Mouse (Mus musculus) gastrocnemius, adult 2 months (tissue): Measurements from ENCODE around the gene Mapre3. TPM values are rescaled to one million over a fixed set of nuclear protein-coding genes. Genes with fewer than 3 reads are reported as not detected.

Experiments used
- DNase-seq: peaks from one replicate; pipeline ENCODE4 v3.0.0; 2022
- H3K27ac ChIP-seq: fragments of 200-600 bp; 2 replicates; pipeline ENCODE4 v1.8.1; 2022; ENCODE audit warnings: mild to moderate bottlenecking
- H3K4me3 ChIP-seq: fragments of 200-600 bp; 2 replicates; pipeline ENCODE4 v1.8.1; 2022; ENCODE audit warnings: mild to moderate bottlenecking, moderate library complexity
- CTCF ChIP-seq: fragments of 200-600 bp; IDR thresholded peaks from 2 replicates; pipeline ENCODE4 v1.8.1; 2022; ENCODE audit warnings: antibody characterized with exemption, mild to moderate bottlenecking, moderate library complexity
- intact Hi-C: fragments of 180-260 bp; cut with DNase I; formaldehyde crosslinking; loops from one replicate; pipeline ENCODE4 v1.15.1; 2025
- total RNA-seq, 2 experiments: library from RNA; stranded (reverse); gene quantifications; 2 replicates each; pipeline ENCODE4 v1.2.3; 2021

The Mapre3 gene
- total RNA-seq, 2 experiments from 2014 or later = 72.0 to 90.4 TPM

DNA sequence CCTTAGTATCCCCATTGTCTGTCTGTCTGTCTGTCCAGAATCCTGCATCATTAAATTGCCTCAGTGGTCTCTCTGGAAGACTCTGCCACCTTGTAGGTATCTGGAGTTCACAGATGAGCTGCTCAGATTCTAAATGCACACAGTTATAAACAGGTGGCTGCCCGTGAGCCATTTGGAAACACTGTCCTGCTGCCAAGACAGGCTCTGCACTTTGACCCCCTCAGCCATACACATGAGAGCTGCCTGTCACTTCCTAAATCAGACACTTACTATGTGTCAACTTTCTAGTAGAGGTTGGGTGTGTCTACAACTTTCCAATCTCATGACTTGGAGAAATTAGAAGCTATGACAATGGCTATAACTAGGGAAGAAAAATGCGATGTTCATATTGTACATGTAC is 25.3 kb downstream of the Mapre3 start:
- intact Hi-C loops = no loop called here
- no peak for DNase-seq
- TF ChIP-seq CTCF = no peak
- Histone ChIP-seq H3K4me3 (no peak overlapping the region), H3K27ac (no peak overlapping the region)

DNA sequence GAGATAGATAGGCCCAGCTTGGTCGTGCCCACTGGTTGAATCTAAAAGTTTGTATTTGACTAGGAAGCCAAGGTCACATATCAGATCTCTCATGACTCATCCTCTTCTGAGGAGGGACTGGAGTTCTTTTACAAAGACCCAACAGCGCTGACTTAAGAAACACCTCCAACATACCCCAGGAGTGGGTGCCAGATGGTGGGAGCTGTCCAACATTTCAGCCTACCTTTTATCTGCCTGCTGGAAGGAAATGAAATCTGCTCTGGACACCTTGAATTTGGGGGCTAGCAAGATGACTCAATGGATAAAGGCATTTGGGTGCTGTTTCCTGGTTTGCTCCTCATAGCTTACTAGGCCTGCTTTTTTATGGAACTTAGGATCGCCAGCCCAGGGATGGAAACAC is 27.5 kb downstream of the Mapre3 start:
- DNase-seq = no peak
- TF ChIP-seq CTCF = no peak
- H3K4me3 ChIP-seq = no peak overlapping the region
- intact Hi-C loops = no loop called here
- H3K27ac ChIP-seq = no peak overlapping the region

DNA sequence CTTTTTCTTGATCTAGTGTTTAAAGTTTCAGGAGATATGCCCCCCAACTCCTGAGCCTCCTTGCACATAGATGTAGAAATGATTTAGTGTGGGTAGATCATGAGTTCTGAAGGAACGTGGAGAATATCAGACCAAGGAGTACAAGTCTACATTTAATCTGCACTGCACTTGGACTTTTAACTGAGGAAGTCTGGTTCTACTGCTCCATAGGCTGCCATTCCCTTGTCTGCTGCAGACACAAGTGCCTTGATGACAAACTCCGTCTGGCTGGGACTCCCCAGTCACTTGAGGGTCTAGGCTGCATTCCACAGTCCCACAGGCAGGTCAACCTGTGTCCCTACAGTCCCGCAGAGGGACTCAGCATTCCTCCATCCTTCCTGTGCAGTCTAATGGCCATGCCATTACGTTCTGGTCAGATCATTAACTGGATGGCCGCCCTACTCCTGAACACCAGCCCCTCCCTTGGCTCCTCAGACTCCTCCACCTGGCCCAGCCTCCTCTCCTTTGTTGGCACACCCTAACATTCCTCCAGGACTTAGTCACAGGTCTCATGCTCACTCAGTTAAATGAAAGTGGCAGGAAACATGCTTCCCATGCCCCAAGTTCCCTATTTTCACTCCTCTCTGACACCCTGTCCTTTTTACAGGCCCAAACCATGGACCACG is 35.6 kb downstream of the Mapre3 start:
- no peak for TF ChIP-seq CTCF
- H3K4me3 ChIP-seq = no peak overlapping the region
- intact Hi-C loops = no loop called here
- H3K27ac ChIP-seq = peak overlapping the region; percentile 64
- DNase-seq = peak; percentile 44

DNA sequence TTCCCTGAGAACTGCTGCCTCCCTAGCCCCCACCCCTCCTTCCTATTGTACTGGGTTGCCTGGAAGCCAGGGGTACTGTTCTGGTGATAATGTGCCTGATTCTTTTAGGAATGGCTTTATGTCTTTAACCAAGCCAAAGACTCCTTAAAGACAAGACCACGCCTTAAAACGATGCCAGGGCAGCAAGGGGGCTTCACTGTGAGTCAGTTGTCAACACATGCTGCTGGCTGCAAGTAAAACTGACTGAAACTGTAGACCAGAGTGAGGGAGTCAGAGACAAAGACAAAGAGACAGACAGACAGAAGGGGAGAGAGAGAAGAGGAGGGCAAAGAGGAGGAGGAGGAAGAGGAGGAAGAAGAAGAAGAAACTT is 36.1 kb downstream of the Mapre3 start:
- peak overlapping the region; percentile 64 for H3K27ac ChIP-seq
- H3K4me3 ChIP-seq = no peak overlapping the region
- TF ChIP-seq CTCF = no peak
- intact Hi-C loops = no loop called here
- DNase-seq = no peak

DNA sequence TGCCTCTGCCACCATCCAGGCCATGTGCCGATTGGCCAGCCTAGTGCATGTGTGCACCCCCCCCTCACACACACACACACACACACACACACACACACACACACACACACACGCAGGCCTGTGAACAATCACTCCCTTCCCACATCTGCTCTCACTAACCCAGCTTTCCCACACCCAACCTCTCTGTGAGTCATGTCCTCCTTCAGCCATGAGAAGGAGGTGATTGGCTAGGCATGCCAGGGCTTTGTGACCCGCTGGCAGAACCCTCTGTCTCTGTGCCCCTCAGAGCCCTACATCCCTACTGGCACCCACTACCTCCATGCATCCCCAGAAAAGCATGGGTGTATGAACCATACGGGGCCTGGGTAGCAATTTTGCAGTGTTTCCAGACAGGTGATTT is 39.1 kb downstream of the Mapre3 start:
- intact Hi-C loops = no loop called here
- Histone ChIP-seq H3K27ac (no peak overlapping the region), H3K4me3 (no peak overlapping the region)
- DNase-seq = no peak
- no peak for TF ChIP-seq CTCF

DNA sequence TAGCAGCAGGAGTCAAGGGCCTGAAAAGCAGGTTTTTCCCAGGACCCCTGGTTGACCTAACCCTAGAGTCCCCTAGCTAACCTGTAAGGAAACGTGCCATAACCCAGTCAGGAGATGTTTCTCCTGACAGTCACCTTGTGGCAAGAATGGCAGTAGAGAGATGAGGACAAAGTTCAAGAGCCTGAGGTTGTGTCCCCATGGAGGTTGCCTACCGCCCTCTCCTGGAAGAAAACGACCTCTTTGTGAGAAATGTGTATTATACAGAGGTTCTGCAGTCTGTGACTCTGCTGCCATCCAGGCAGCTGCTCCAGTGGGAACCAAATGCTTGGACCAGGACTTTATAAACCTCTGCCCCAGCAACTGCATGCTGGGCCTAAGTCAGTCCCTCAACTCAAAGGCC is 41.2 kb downstream of the Mapre3 start:
- peak; percentile 41; the same call in 1 of the 2 replicates for TF ChIP-seq CTCF
- Histone ChIP-seq H3K27ac (no peak overlapping the region), H3K4me3 (no peak overlapping the region)
- intact Hi-C loops = loop anchor here (2.0 kb wide), 1 partner anchor 49 kb away; no protein-coding TSS in a partner anchor
- DNase-seq = no peak

DNA sequence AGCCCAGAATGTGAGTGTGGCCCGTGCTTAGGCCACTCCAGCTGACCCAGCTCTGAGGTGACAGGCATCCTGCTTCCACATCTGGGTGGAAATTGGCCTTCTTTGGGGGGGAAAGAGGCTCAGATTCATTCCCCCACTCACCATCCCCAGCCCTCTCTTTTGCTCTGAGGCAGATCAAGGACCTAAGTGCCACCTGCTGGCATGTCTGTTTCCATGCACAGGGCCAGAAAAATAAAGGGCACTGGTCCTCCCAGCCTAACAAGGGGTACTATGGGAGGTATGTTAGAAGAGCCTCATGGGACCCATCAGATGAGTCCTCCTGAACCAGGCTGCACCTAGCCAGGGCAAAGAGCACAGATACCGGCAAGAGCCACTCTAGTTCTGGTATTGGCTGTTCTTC is 41.7 kb downstream of the Mapre3 start:
- Histone ChIP-seq H3K4me3 (no peak overlapping the region), H3K27ac (no peak overlapping the region)
- intact Hi-C loops = loop anchor here (2.0 kb wide), 1 partner anchor 49 kb away; no protein-coding TSS in a partner anchor
- no peak for DNase-seq
- no peak for TF ChIP-seq CTCF

DNA sequence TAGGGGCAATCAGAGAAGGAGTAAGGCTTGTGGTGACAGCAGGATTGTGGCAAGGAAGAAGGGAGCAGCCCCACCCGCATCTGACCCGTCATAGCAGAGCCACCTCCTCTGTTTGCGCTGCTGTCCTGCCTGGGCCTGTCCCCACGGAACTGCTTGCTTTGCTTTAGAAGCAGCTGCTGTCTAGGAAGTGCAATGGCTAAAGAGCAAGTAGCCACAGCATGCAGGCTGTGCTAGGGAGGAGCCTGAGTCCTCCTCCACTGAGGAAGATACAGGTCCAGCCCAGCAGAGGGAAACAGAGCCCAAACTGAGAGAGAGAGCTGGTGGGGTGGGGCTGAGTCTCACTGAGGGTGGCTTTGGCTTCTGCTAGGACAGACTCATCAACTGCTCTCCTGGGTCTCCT is 49.4 kb downstream of the Mapre3 start:
- Histone ChIP-seq H3K27ac (no peak overlapping the region), H3K4me3 (no peak overlapping the region)
- peak; percentile 7; the same call in 1 of the 2 replicates for TF ChIP-seq CTCF
- intact Hi-C loops = no loop called here
- peak; percentile 39 for DNase-seq

DNA sequence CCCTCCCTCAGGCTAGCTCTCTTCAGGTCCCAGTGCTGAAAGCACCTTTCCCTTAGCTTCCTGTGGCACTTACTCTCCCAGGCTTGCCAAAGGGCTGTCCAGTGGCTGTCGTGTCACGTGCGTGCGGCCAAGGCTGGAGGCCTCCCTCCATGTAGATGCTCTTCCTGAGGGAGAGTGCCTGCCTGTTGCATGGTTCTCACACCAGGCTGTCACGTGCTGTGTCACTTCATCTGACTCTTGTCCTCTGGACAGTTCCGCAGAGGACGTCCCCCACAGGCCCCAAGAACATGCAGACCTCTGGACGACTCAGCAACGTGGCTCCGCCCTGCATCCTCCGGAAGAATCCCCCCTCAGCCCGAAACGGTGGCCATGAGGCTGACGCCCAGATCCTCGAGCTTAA is 49.9 kb downstream of the Mapre3 start:
- intact Hi-C loops = no loop called here
- DNase-seq = no peak
- Histone ChIP-seq H3K27ac (0 out of 2 replicates have a peak overlapping the region, but pooled peaks have one; percentile 8), H3K4me3 (peak overlapping the region; percentile 7; the same call in 1 of the 2 replicates)
- no peak for TF ChIP-seq CTCF

DNA sequence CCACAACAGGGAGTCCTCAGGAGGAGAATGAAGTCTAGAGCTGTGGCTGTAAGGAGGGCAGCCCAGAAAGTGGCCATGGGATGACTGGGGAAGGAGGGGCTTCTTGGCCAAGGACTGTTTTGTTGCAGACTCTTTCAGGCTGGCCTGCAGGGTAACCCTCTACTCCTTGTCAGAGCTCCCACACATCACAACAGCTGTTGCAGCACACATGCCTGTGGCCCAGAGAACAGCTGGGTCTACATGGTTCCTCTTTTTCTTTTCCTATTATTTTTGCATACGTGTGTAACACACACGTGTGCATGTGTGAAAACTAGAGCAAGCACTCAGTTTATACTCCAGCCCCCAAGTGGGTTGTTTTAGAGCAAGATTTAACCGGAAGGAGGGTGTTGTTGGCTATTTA is 52.4 kb downstream of the Mapre3 start:
- Histone ChIP-seq H3K27ac (no peak overlapping the region), H3K4me3 (no peak overlapping the region)
- TF ChIP-seq CTCF = no peak
- DNase-seq = no peak
- intact Hi-C loops = no loop called here

DNA sequence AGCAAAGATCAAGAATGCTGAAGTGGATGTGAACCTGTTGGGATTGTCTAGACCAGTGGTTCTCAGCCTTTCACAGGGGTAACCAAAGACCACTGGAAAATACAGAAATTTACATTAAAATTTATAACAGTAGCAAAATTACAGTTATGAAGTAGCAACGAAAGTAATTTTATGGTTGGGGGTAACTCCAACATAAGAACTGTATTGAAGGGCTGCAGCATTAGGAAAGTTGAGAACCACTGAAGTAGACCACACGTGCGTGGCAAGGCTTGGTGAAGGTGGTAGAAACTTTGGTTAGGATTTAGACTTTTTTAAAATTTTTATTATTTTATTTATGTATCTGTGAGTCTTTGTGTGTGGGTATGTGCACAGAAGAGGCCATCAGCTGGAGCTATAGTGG is 53.3 kb downstream of the Mapre3 start, which contains the start of gene Tmem214:
TSS of gene Tmem214 (plus strand) at position 301 of the 400 bp plus-strand sequence.
- no peak for TF ChIP-seq CTCF
- intact Hi-C loops = loop anchor here (2.0 kb wide), 1 partner anchor 21 kb away; the partner anchor contains the start of gene Agbl5
- no peak within 1 kb of the TSS for H3K4me3 ChIP-seq
- peak within 1 kb of the TSS; percentile 96 for H3K27ac ChIP-seq
- no peak for DNase-seq

DNA sequence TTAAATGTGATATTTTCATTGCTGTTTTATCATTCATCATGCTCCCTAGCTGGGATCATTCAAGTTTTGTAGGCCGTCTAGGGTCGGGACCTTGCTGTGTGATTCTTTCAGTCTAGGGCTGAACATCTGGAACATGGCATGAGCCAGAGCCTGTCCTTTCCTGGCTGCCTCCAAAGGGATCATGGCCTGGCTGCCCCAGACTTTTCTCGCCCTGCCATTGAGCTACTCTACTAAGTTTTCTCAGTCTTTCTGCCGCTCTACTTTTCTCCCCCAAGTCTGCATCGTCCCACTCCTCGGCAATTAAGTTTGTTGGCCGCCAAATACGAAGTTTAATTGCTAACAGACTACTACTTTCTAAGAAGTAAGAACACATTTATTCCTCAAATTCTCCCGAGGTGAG is 54.5 kb downstream of the Mapre3 start:
- H3K4me3 ChIP-seq = peak overlapping the region; percentile 80
- intact Hi-C loops = loop anchor here (2.0 kb wide), 1 partner anchor 20 kb away; the partner anchor contains the start of gene Agbl5
- TF ChIP-seq CTCF = no peak
- DNase-seq = no peak
- peak overlapping the region; percentile 96 for H3K27ac ChIP-seq

DNA sequence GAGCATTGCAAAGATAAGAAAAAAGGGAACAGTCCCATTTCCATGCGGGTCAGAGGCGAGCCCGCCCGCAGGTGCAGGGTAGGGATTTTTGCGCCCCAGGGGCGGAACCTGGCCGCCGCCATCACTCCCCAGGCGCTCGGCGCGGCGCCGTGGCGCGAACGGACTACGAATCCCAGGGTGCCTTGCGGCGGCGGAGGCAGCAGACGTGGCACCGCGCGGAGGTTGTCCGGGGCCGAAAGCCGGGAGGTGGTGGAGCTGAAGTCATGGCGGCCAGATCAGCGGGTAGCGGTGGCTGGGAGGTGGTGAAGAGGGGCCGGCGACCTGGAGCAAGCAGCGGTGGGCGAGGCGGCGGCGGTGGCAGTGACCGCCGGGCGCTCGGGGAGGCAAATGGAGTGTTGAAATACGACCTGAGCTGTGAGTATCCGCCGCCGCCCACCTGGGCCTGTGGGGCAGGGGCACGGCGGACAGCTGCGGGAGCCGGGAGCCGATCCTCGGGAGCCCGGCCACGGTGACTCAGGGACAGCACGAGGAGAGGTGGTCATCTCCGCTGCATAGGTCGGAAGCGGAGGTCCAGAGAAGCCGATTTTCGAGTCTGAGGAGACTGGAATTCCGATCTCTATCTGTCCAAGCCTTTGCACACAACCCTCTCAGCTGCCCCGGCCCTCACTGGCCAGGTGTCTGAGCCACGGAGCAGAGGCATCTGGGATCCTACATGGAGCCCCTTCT is 55.1 kb downstream of the Mapre3 start:
- H3K27ac ChIP-seq = peak overlapping the region; percentile 96
- H3K4me3 ChIP-seq = peak overlapping the region; percentile 80
- peak; percentile 8; the same call in 1 of the 2 replicates for TF ChIP-seq CTCF
- peak; percentile 96 for DNase-seq
- intact Hi-C loops = loop anchor here (2.0 kb wide), 1 partner anchor 19 kb away; the partner anchor contains the start of gene Agbl5
